Mouse (Mus musculus) kidney, embryonic 16.5 days (tissue): ENCODE data around the gene Pced1a. TPM values are rescaled to one million over a fixed set of nuclear protein-coding genes. Genes with fewer than 3 reads are reported as not detected.

Experiments used
- ATAC-seq: fragments of 200-750 bp; cut with Nextera tagmentation; 2 replicates; pipeline ENCODE4 v1.8.0; 2017; ENCODE audit warnings: moderate TSS enrichment; ENCODE audit not compliant: low FRiP score, low TSS enrichment
- H3K27ac ChIP-seq: fragments of 300-500 bp; sonication (generic); 2 replicates; pipeline ENCODE4 v1.5.1; 2014; ENCODE audit warnings: low read length
- H3K27me3 ChIP-seq: fragments of 300-500 bp; sonication (generic); 2 replicates; pipeline ENCODE4 v1.6.1; 2014; ENCODE audit warnings: low read length, control low read depth, mixed read lengths; ENCODE audit not compliant: insufficient read depth
- H3K36me3 ChIP-seq: fragments of 300-500 bp; sonication (generic); 2 replicates; pipeline ENCODE4 v1.6.1; 2014; ENCODE audit warnings: low read length, control low read depth, mixed read lengths; ENCODE audit not compliant: insufficient read depth
- H3K4me1 ChIP-seq: fragments of 300-500 bp; sonication (generic); 2 replicates; pipeline ENCODE4 v1.6.1; 2014; ENCODE audit warnings: low read length, control low read depth, mixed read lengths; ENCODE audit not compliant: insufficient read depth
- H3K4me2 ChIP-seq: fragments of 300-500 bp; sonication (generic); replicated peaks from 2 replicates; pipeline ENCODE4 v1.6.1; 2014; ENCODE audit warnings: low read depth, low read length
- H3K4me3 ChIP-seq: fragments of 300-500 bp; sonication (generic); 2 replicates; pipeline ENCODE4 v1.5.1; 2014; ENCODE audit warnings: mild to moderate bottlenecking, low read length
- H3K9ac ChIP-seq: fragments of 300-500 bp; sonication (generic); replicated peaks from 2 replicates; pipeline ENCODE4 v1.6.1; 2014; ENCODE audit warnings: low read length
- H3K9me3 ChIP-seq: fragments of 300-500 bp; sonication (generic); 2 replicates; pipeline ENCODE4 v1.6.1; 2016; ENCODE audit warnings: low read length, control low read depth
- WGBS: fragments of 180-500 bp; shearing (Covaris S2); extraction: QIAGEN DNeasy Blood & Tissue Kit; methylation state at CpG from one replicate; pipeline ENCODE4 v1.1.7; 2014; 5-methylcytosine and 5-hydroxymethylcytosine counted together
- polyA plus RNA-seq: library from polyadenylated mRNA; unstranded; fragments of >200 nt; fragmentation: Nextera tagmentation; extraction: Ambion mirVana; gene quantifications from 2 replicates; pipeline ENCODE4 v1.2.1, GENCODE M21; 2015

Gene Pced1a
- polyA plus RNA-seq, 1 experiment from 2014 or later = 20.1 TPM

- no peak for ATAC-seq
- no peaks in the 10 kb centered on the region for H3K27me3 ChIP-seq
- H3K36me3 ChIP-seq = no peaks in the 10 kb centered on the region
- no peak overlapping the region for H3K9ac ChIP-seq
- peaks cover 34% of the 10 kb centered on the region for H3K4me1 ChIP-seq
- H3K4me3 ChIP-seq = no peak overlapping the region
- no peak overlapping the region for H3K4me2 ChIP-seq
- no peak overlapping the region for H3K27ac ChIP-seq
- 67% methylated on average over 6 of the region's 6 CpGs for WGBS
- H3K9me3 ChIP-seq = no peaks in the 10 kb centered on the region
Measured at GRCm38 (mm10) chr2:130453421-130453820, 28.9 kb upstream of the Pced1a start.

- Histone ChIP-seq H3K4me1 (peaks cover 34% of the 10 kb centered on the region), H3K36me3 (no peaks in the 10 kb centered on the region), H3K27me3 (no peaks in the 10 kb centered on the region), H3K4me2 (no peak overlapping the region), H3K9me3 (no peaks in the 10 kb centered on the region), H3K27ac (no peak overlapping the region), H3K4me3 (no peak overlapping the region), H3K9ac (no peak overlapping the region)
- WGBS = 66% methylated on average over 2 of the region's 2 CpGs
- ATAC-seq = no peak
Measured at GRCm38 (mm10) chr2:130452266-130452665, 27.8 kb upstream of the Pced1a start.

GRCm38 (mm10) chr2:130451727-130452090 is 27.2 kb upstream of the Pced1a start:
- whole genome bisulfite sequencing = 52% methylated on average over 3 of the region's 3 CpGs
- peaks cover 34% of the 10 kb centered on the region for H3K4me1 ChIP-seq
- H3K9ac ChIP-seq = peak overlapping the region; percentile 95
- H3K4me2 ChIP-seq = peak overlapping the region; percentile 90
- H3K27me3 ChIP-seq = no peaks in the 10 kb centered on the region
- peak overlapping the region; percentile 95 for H3K4me3 ChIP-seq
- ATAC-seq = no peak
- H3K36me3 ChIP-seq = no peaks in the 10 kb centered on the region
- H3K27ac ChIP-seq = no peak overlapping the region
- no peaks in the 10 kb centered on the region for H3K9me3 ChIP-seq

GRCm38 (mm10) chr2:130451086-130451726 is 26.7 kb upstream of the Pced1a start:
- Histone ChIP-seq H3K27ac (no peak overlapping the region), H3K9me3 (no peaks in the 10 kb centered on the region), H3K4me2 (peak overlapping the region; percentile 90), H3K36me3 (no peaks in the 10 kb centered on the region), H3K4me1 (peaks cover 34% of the 10 kb centered on the region), H3K4me3 (peak overlapping the region; percentile 95), H3K9ac (peak overlapping the region; percentile 95), H3K27me3 (no peaks in the 10 kb centered on the region)
- ATAC-seq = no peak
- 44% methylated on average over 14 of the region's 14 CpGs for WGBS

GRCm38 (mm10) chr2:130450434-130450796 is 25.9 kb upstream of the Pced1a start:
- Histone ChIP-seq H3K36me3 (no peaks in the 10 kb centered on the region), H3K4me2 (peak overlapping the region; percentile 90), H3K9me3 (no peaks in the 10 kb centered on the region), H3K27me3 (no peaks in the 10 kb centered on the region), H3K4me1 (peaks cover 31% of the 10 kb centered on the region), H3K9ac (peak overlapping the region; percentile 95), H3K27ac (peak overlapping the region; percentile 89), H3K4me3 (peak overlapping the region; percentile 95)
- ATAC-seq = peak; percentile 89
- WGBS = under 1% methylated on average over 47 of the region's 47 CpGs

- WGBS = under 1% methylated on average over 47 of the region's 50 CpGs
- peak; percentile 96 for ATAC-seq
- peak within 1 kb of the TSS; percentile 89 for H3K27ac ChIP-seq
Measured at GRCm38 (mm10) chr2:130449794-130450433, 25.4 kb upstream of the Pced1a start, which contains the start of gene Ptpra. Gene Ptpra (plus strand): TSS chr2:130450278.

GRCm38 (mm10) chr2:130449021-130449793 is 24.7 kb upstream of the Pced1a start:
- ATAC-seq = peak; percentile 2; the same call in 1 of the 2 replicates
- peak overlapping the region; percentile 95 for H3K4me3 ChIP-seq
- peak overlapping the region; percentile 95 for H3K9ac ChIP-seq
- no peak overlapping the region for H3K27ac ChIP-seq
- WGBS = 2% methylated on average over 17 of the region's 17 CpGs
- peak overlapping the region; percentile 90 for H3K4me2 ChIP-seq
- H3K4me1 ChIP-seq = peaks cover 31% of the 10 kb centered on the region
- peaks cover 3% of the 10 kb centered on the region; the same call in 1 of the 2 replicates for H3K36me3 ChIP-seq
- H3K9me3 ChIP-seq = no peaks in the 10 kb centered on the region
- H3K27me3 ChIP-seq = no peaks in the 10 kb centered on the region

More at GRCm38 (mm10) chr2:130449794-130450433, 25.4 kb upstream of the Pced1a start, which contains the start of gene Ptpra:
- no peaks in the 10 kb centered on the region for H3K9me3 ChIP-seq
- peak within 1 kb of the TSS; percentile 95 for H3K9ac ChIP-seq
- H3K27me3 ChIP-seq = no peaks in the 10 kb centered on the region
- no peaks in the 10 kb centered on the region for H3K36me3 ChIP-seq
- peak within 1 kb of the TSS; percentile 90 for H3K4me2 ChIP-seq
- H3K4me1 ChIP-seq = peaks cover 31% of the 10 kb centered on the region
- H3K4me3 ChIP-seq = peak within 1 kb of the TSS; percentile 95

GRCm38 (mm10) chr2:130448449-130448848 is 23.9 kb upstream of the Pced1a start:
- H3K4me2 ChIP-seq = no peak overlapping the region
- H3K27me3 ChIP-seq = no peaks in the 10 kb centered on the region
- H3K27ac ChIP-seq = no peak overlapping the region
- no peak for ATAC-seq
- H3K9ac ChIP-seq = no peak overlapping the region
- no peaks in the 10 kb centered on the region for H3K9me3 ChIP-seq
- peaks cover 10% of the 10 kb centered on the region for H3K36me3 ChIP-seq
- peaks cover 31% of the 10 kb centered on the region for H3K4me1 ChIP-seq
- no peak overlapping the region for H3K4me3 ChIP-seq

GRCm38 (mm10) chr2:130442162-130442561 is 17.7 kb upstream of the Pced1a start:
- Histone ChIP-seq H3K27me3 (no peaks in the 10 kb centered on the region), H3K9ac (no peak overlapping the region), H3K4me3 (no peak overlapping the region), H3K4me2 (no peak overlapping the region), H3K36me3 (peaks cover 67% of the 10 kb centered on the region), H3K27ac (no peak overlapping the region), H3K9me3 (no peaks in the 10 kb centered on the region), H3K4me1 (no peaks in the 10 kb centered on the region)
- no peak for ATAC-seq
- WGBS = 94% methylated on average over 10 of the region's 10 CpGs
